ENCODE assay signal across 11 mouse cellular contexts in the genomic region with DNA sequence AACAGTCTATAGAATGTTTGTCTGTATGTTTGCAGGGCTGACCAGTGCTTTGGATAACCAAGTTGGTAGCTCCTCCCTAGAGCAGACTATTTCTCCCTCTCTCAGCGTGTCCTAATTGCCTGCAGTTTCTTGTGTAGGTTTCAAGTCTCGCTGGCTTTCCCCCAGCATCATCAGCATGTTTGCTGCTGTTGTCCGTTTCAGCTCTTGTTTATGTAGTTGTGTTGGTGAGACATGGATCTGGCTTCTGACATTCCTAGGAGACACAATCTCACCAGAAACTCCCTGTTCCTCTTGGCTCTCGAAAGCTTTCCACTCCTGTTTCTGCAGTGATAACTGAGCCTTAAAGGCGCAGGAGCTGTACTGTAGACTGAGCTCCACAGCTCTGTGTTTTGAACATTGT.
DNase-seq lines count a peak whose midpoint lies in the region; ATAC-seq lines count a peak whose summit lies in the region.
"Had no signal": no experiment of that assay in that cellular context is flagged by ENCODE, and none has a peak within 500 bp of the region (broad histone marks: within the 10 kb centered on the region; RNA-seq: fewer than 3 reads in every experiment).

No protein-coding gene starts in this region.

- no peak overlapping the region for H3K4me2 ChIP-seq in embryonic facial prominence, embryonic 13.5 days
- no peak overlapping the region for H3K4me2 ChIP-seq in hindbrain, embryonic 12.5 days (replicated peaks)

- WGBS in embryonic facial prominence, embryonic 13.5 days = 43% methylated on average over 5 of the region's 5 CpGs
- 79% methylated on average over 5 of the region's 5 CpGs for WGBS in hindbrain, embryonic 12.5 days

- H3K4me1 ChIP-seq in embryonic facial prominence, embryonic 13.5 days = peaks cover 18% of the 10 kb centered on the region
- H3K4me1 ChIP-seq in hindbrain, embryonic 12.5 days = peaks cover 2% of the 10 kb centered on the region; the same call in 1 of the 2 replicates
- H3K4me1 ChIP-seq: limb, embryonic 10.5 days had no signal

- ATAC-seq in embryonic facial prominence, embryonic 13.5 days (ENCODE audit: insufficient number of reproducible peaks, insufficient read depth, low FRiP score, low TSS enrichment, low read depth) = no peak
- ATAC-seq in hindbrain, embryonic 12.5 days (ENCODE audit: low FRiP score) = no peak
- ATAC-seq: liver, postnatal 0 days had no signal

- H3K36me3 ChIP-seq in embryonic facial prominence, embryonic 13.5 days = no peaks in the 10 kb centered on the region
- H3K36me3 ChIP-seq in hindbrain, embryonic 12.5 days = no peaks in the 10 kb centered on the region
- H3K36me3 ChIP-seq: limb, embryonic 10.5 days had no signal

- H3K27ac ChIP-seq in embryonic facial prominence, embryonic 13.5 days = peak overlapping the region; percentile 8; the same call in 1 of the 2 replicates
- no peak overlapping the region for H3K27ac ChIP-seq in hindbrain, embryonic 12.5 days
- H3K27ac ChIP-seq: layer of hippocampus, adult 2 months; limb, embryonic 10.5 days had no signal

- DNase-seq in NIH3T3 (ENCODE audit: low read depth) = peak; percentile 8
- DNase-seq in heart, adult 9 months (ENCODE audit: low spot score in 2 of 2) = peak; percentile 52 to 62
- peak; percentile 35 for DNase-seq in heart, postnatal 4 days
- DNase-seq in left cerebral cortex, adult 9 months (ENCODE audit: low spot score in 2 of 2) = no peak
- no peak for DNase-seq in adrenal gland, postnatal 36 days
- DNase-seq: kidney, adult 11 months; liver, postnatal 0 days had no signal

- H3K9me3 ChIP-seq in embryonic facial prominence, embryonic 13.5 days = no peaks in the 10 kb centered on the region
- H3K9me3 ChIP-seq in hindbrain, embryonic 12.5 days (replicated peaks) = no peaks in the 10 kb centered on the region
- H3K9me3 ChIP-seq: limb, embryonic 10.5 days had no signal

- no peak overlapping the region for H3K9ac ChIP-seq in embryonic facial prominence, embryonic 13.5 days
- no peak overlapping the region for H3K9ac ChIP-seq in hindbrain, embryonic 12.5 days
- H3K9ac ChIP-seq: liver, postnatal 0 days had no signal

- H3K4me3 ChIP-seq in embryonic facial prominence, embryonic 13.5 days = no peak overlapping the region
- H3K4me3 ChIP-seq in hindbrain, embryonic 12.5 days = no peak overlapping the region
- H3K4me3 ChIP-seq: layer of hippocampus, adult 2 months; limb, embryonic 10.5 days had no signal

- H3K27me3 ChIP-seq in embryonic facial prominence, embryonic 13.5 days = no peaks in the 10 kb centered on the region
- H3K27me3 ChIP-seq in hindbrain, embryonic 12.5 days = no peaks in the 10 kb centered on the region

Comparison
In these comparisons a context has a peak if more than half of its experiments do, and no peak if none do; other contexts are left out.
1. DNase-seq: peak in NIH3T3 (single experiment), heart, adult 9 months (2 of 2) and heart, postnatal 4 days (single experiment); none in left cerebral cortex, adult 9 months (0 of 2) and adrenal gland, postnatal 36 days (0 of 2).